In the genomic region with DNA sequence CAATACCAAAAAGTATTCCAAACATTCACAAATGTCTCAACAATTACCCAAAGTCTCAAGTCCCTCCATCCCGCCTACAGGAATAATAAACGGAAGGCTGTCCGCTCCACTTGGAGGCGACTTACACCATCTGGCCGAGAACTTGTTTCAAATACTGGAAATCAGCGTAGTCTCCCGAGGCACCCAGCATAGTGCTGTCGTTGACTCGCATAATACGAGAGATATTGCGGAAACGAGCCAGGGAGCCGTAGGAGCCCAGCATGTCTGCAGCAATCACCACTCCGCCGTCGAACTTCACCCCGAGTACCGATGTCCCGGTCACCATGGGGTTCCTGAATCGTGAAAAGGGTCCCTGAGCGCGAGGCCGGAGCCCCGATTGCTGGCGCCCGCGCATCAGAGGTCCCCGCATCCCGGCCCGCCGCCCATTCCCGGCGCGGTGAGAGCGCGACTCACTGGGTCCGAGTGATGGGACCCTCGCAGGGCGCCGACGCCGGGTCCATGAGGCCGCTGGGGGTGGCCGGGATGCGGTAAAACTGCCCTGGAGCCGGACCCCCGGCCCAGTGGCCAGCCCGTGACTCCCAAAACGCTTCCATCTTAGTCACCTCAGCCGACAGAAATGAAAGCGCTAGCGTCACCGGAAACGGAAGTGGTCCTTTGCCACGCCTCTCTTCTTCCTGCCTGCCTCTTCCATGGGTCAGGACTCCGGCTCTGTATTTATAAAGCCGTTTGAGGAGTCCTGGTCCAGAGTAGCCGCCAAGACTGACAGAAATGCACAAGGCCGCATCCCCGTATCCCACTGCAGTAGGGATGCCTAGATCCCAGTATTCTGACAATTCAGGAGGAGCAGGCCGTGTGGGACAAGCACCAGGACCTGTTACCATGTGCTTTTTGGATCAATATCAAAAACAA, we compare ENCODE assay signal across 8 mouse cellular contexts. TPM values are rescaled to one million over a fixed set of nuclear protein-coding genes. Genes with fewer than 3 reads are reported as not detected.
DNase-seq lines count a peak whose midpoint lies in the region; ATAC-seq and TF ChIP-seq lines count a peak whose summit lies in the region.

A gene (minus strand): TSS at position 646 of the 909 bp plus-strand sequence.

- peak within 1 kb of the TSS; percentile 80 for H3K9ac ChIP-seq in heart, embryonic 11.5 days (ENCODE audit: low read depth, low read length)
- H3K9ac ChIP-seq in kidney, embryonic 16.5 days (replicated peaks; ENCODE audit: low read length) = peak within 1 kb of the TSS; percentile 89
- H3K9ac ChIP-seq in liver, adult 2 months (ENCODE audit: low read depth, low read length) = peak within 1 kb of the TSS; percentile 80

- ATAC-seq in erythroblast, adult 5-6 weeks (replicated peaks; ENCODE audit: low FRiP score, poor library complexity, severe bottlenecking) = peak; percentile 97
- ATAC-seq in heart, embryonic 11.5 days (replicated peaks; ENCODE audit: insufficient number of reproducible peaks, low FRiP score, low TSS enrichment) = peak; percentile 78
- peak; percentile 91 for ATAC-seq in kidney, embryonic 16.5 days (ENCODE audit: low FRiP score, low TSS enrichment)

- DNase-seq in brain, adult 2 months (ENCODE audit: low read depth, low spot score) = peak; percentile 96
- DNase-seq in liver, adult 2 months (ENCODE audit: extremely low read depth, low read depth, low spot score) = peak; percentile 89
- DNase-seq in splenic B cell, adult 2 months (ENCODE audit: low read depth, low spot score) = peak; percentile 88

- no peak for TF ChIP-seq CTCF in C2C12 (IDR thresholded peaks at IDR 0.05; ENCODE audit: control insufficient read depth, insufficient read depth, insufficient read length)
- no peak for TF ChIP-seq CTCF in liver, adult 2 months (IDR thresholded peaks at IDR 0.05; ENCODE audit: low read depth, low read length)

- peaks cover 22% of the 10 kb centered on the region for H3K79me3 ChIP-seq in C2C12 (ENCODE audit: low read depth)

- H3K79me2 ChIP-seq in C2C12 (ENCODE audit: control insufficient read depth, insufficient read depth) (peaks cover 31% of the 10 kb centered on the region), myocyte (ENCODE audit: control insufficient read depth, insufficient read depth) (peaks cover 16% of the 10 kb centered on the region)
- H3K79me2 ChIP-seq in liver, adult 2 months (ENCODE audit: control insufficient read depth, insufficient read depth, low read length) = peaks cover 6% of the 10 kb centered on the region; the same call in 1 of the 2 replicates

- H3K9me3 ChIP-seq in heart, embryonic 11.5 days (replicated peaks; ENCODE audit: control insufficient read depth, low read length) = no peaks in the 10 kb centered on the region
- no peaks in the 10 kb centered on the region for H3K9me3 ChIP-seq in kidney, embryonic 16.5 days (ENCODE audit: low read length)

- peak within 1 kb of the TSS; percentile 72 for H3K4me2 ChIP-seq in heart, embryonic 11.5 days
- H3K4me2 ChIP-seq in kidney, embryonic 16.5 days (replicated peaks; ENCODE audit: low read depth, low read length) = peak within 1 kb of the TSS; percentile 79
- peak within 1 kb of the TSS; percentile 92 for H3K4me2 ChIP-seq in myocyte (ENCODE audit: low read depth)

- H3ac ChIP-seq in C2C12 (ENCODE audit: control insufficient read depth, insufficient read length, low read depth) (peak within 1 kb of the TSS; percentile 78), myocyte (ENCODE audit: control insufficient read depth, insufficient read length) (peak within 1 kb of the TSS; percentile 75)

- under 1% methylated on average over 61 of the region's 61 CpGs for WGBS in heart, embryonic 11.5 days (ENCODE audit: insufficient replicate concordance)
- WGBS in kidney, embryonic 16.5 days = under 1% methylated on average over 61 of the region's 61 CpGs
- WGBS in liver, adult 2 months = 1% methylated on average over 61 of the region's 61 CpGs

- H3K27ac ChIP-seq in heart, embryonic 11.5 days (ENCODE audit: low read depth, low read length) = peak within 1 kb of the TSS; percentile 50
- H3K27ac ChIP-seq in kidney, embryonic 16.5 days (ENCODE audit: low read length) = peak within 1 kb of the TSS; percentile 76
- H3K27ac ChIP-seq in liver, adult 2 months (replicated peaks; ENCODE audit: insufficient read depth, low read depth, low read length) = peak within 1 kb of the TSS; percentile 85

- peaks cover 11% of the 10 kb centered on the region for H3K4me1 ChIP-seq in heart, embryonic 11.5 days (ENCODE audit: control insufficient read depth, insufficient read depth, low read length)
- H3K4me1 ChIP-seq in kidney, embryonic 16.5 days (ENCODE audit: insufficient read depth, low read length) = peaks cover 17% of the 10 kb centered on the region
- H3K4me1 ChIP-seq in liver, adult 2 months (ENCODE audit: control insufficient read depth, insufficient read depth, low read length) = peaks cover 14% of the 10 kb centered on the region

- no peaks in the 10 kb centered on the region for H3K27me3 ChIP-seq in C2C12 (ENCODE audit: control insufficient read depth, insufficient read depth, insufficient read length)
- H3K27me3 ChIP-seq in heart, embryonic 11.5 days (ENCODE audit: control insufficient read depth, insufficient read depth, low read length) = 0 out of 2 replicates have a peak, but pooled peaks cover 2% of the 10 kb centered on the region
- H3K27me3 ChIP-seq in kidney, embryonic 16.5 days (ENCODE audit: insufficient read depth, low read length) = no peaks in the 10 kb centered on the region
- H3K27me3 ChIP-seq in liver, adult 2 months (ENCODE audit: control insufficient read depth, insufficient read depth, low read length) = no peaks in the 10 kb centered on the region
- no peaks in the 10 kb centered on the region for H3K27me3 ChIP-seq in myocyte (ENCODE audit: control insufficient read depth, insufficient read depth, insufficient read length)
- H3K27me3 ChIP-seq in splenic B cell, adult 2 months (ENCODE audit: control insufficient read depth, insufficient read depth, low read length, poor library complexity, severe bottlenecking) = no peaks in the 10 kb centered on the region

- peak; percentile 77 for TF ChIP-seq POLR2A in liver, adult 2 months (IDR thresholded peaks at IDR 0.05; ENCODE audit: extremely low read depth, insufficient read depth, low read length)
- TF ChIP-seq POLR2A in myocyte (IDR thresholded peaks at IDR 0.05; ENCODE audit: insufficient read length, low read depth) = peak; percentile 86

- H3K4me3 ChIP-seq in C2C12 (ENCODE audit: insufficient read depth, poor library complexity, severe bottlenecking) (peak within 1 kb of the TSS; percentile 95), myocyte (peak within 1 kb of the TSS; percentile 85)
- H3K4me3 ChIP-seq in heart, embryonic 11.5 days (ENCODE audit: low read depth, low read length) = peak within 1 kb of the TSS; percentile 83
- H3K4me3 ChIP-seq in kidney, embryonic 16.5 days (ENCODE audit: low read length) = peak within 1 kb of the TSS; percentile 84
- H3K4me3 ChIP-seq in liver, adult 2 months (ENCODE audit: insufficient read depth, low read depth, low read length) = peak within 1 kb of the TSS; percentile 77

- H3K36me3 ChIP-seq in C2C12 (ENCODE audit: control insufficient read depth, insufficient read depth) (peaks cover 42% of the 10 kb centered on the region), myocyte (ENCODE audit: control insufficient read depth, insufficient read depth) (peaks cover 13% of the 10 kb centered on the region)
- H3K36me3 ChIP-seq in heart, embryonic 11.5 days (ENCODE audit: control insufficient read depth, insufficient read depth, low read length) = peaks cover 9% of the 10 kb centered on the region; the same call in 1 of the 2 replicates
- peaks cover 25% of the 10 kb centered on the region for H3K36me3 ChIP-seq in kidney, embryonic 16.5 days (ENCODE audit: insufficient read depth, low read length)
- peaks cover 17% of the 10 kb centered on the region for H3K36me3 ChIP-seq in liver, adult 2 months (ENCODE audit: control insufficient read depth, insufficient read depth, low read length)
- H3K36me3 ChIP-seq in splenic B cell, adult 2 months (ENCODE audit: control insufficient read depth, insufficient read depth, low read length, poor library complexity, severe bottlenecking) = peaks cover 9% of the 10 kb centered on the region; the same call in 1 of the 2 replicates

TF ChIP-seq in C2C12, 6 proteins besides CTCF, POLR2A, EP300 and RAD21:
- TF ChIP-seq MYOD1 (IDR thresholded peaks at IDR 0.05; ENCODE audit: control insufficient read depth, insufficient read length, low read depth) (no peak), FOSL1 (IDR thresholded peaks at IDR 0.05; ENCODE audit: insufficient read depth, low read length, poor library complexity, severe bottlenecking) (no peak), MYOG (IDR thresholded peaks at IDR 0.05; ENCODE audit: control insufficient read depth, extremely low read depth, insufficient read length) (no peak), MAX (IDR thresholded peaks at IDR 0.05) (no peak), CEBPB (IDR thresholded peaks at IDR 0.05; ENCODE audit: low read depth) (no peak), USF1 (IDR thresholded peaks at IDR 0.05; ENCODE audit: low read depth) (no peak)
TF ChIP-seq in C2C12: peak in this region for 0.

TF ChIP-seq in myocyte, 11 proteins besides CTCF, POLR2A, EP300 and RAD21:
- peak; percentile 93 for TF ChIP-seq POLR2AphosphoS2 (IDR thresholded peaks at IDR 0.05; ENCODE audit: insufficient read length, low read depth)
- TF ChIP-seq MAX (IDR thresholded peaks at IDR 0.05; ENCODE audit: low read depth) = no peak

RNA-seq across cellular contexts. Expression of the gene that starts here (rescaled TPM):
- polyA plus RNA-seq in C2C12 (2012; fragmentation: generic; extraction: Trizol) (496 TPM), myocyte (2012; fragmentation: generic; extraction: Trizol) (475 TPM)
- 108 and 126 TPM in 2 replicates for total RNA-seq in erythroblast, adult 5-6 weeks (2015; ENCODE audit: low replicate concordance)
- 40.0 and 52.2 TPM in 2 replicates for total RNA-seq in erythroblast, adult 5-6 weeks (2017; ENCODE audit: low replicate concordance)
- polyA plus RNA-seq in heart, embryonic 11.5 days (2014; fragmentation: Nextera tagmentation; extraction: Ambion mirVana) = 293 and 305 TPM in 2 replicates
- 341 and 366 TPM in 2 replicates for polyA plus RNA-seq in kidney, embryonic 16.5 days (2015; fragmentation: Nextera tagmentation; extraction: Ambion mirVana)
- total RNA-seq in liver, adult 2 months (2014; rRNA removed) = 246 and 264 TPM in 2 replicates
- 266 and 271 TPM in 2 replicates for polyA plus RNA-seq in liver, adult 2 months (2012; rRNA removed)

Comparison
In these comparisons a context has a peak if more than half of its experiments do, and no peak if none do; other contexts are left out.
1. Peak in every context shown above with its lines: DNase-seq, ATAC-seq, H3K4me3 ChIP-seq and H3K27ac ChIP-seq.